Mouse (Mus musculus) hindbrain, embryonic 12.5 days (tissue): ENCODE measurements at regions not wholly inside any gene's neighbourhood (a gene's known extent, or its start where the extent isn't known, plus 50 kb on each side); places are given as distances from the start of the nearest gene placed in this dataset.

Source experiments
- ATAC-seq: fragments of 200-750 bp; cut with Nextera tagmentation; 2 replicates; pipeline ENCODE4 v1.8.0; 2017; ENCODE audit warnings: moderate TSS enrichment; ENCODE audit not compliant: low FRiP score
- H3K27ac ChIP-seq: fragments of 300-500 bp; sonication (generic); 2 replicates; pipeline ENCODE4 v1.5.1; 2016; ENCODE audit warnings: mild to moderate bottlenecking
- H3K27me3 ChIP-seq: fragments of 300-500 bp; sonication (generic); 2 replicates; pipeline ENCODE4 v1.6.1; 2016; ENCODE audit warnings: mild to moderate bottlenecking
- H3K36me3 ChIP-seq: fragments of 300-500 bp; sonication (generic); 2 replicates; pipeline ENCODE4 v1.6.1; 2016; ENCODE audit warnings: mild to moderate bottlenecking
- H3K4me1 ChIP-seq: fragments of 300-500 bp; sonication (generic); 2 replicates; pipeline ENCODE4 v1.6.1; 2016
- H3K4me2 ChIP-seq: fragments of 300-500 bp; sonication (generic); replicated peaks from 2 replicates; pipeline ENCODE4 v1.6.1; 2016; ENCODE audit warnings: mild to moderate bottlenecking
- H3K4me3 ChIP-seq: fragments of 300-500 bp; sonication (generic); 2 replicates; pipeline ENCODE4 v1.5.1; 2016; ENCODE audit warnings: mild to moderate bottlenecking
- H3K9ac ChIP-seq: fragments of 300-500 bp; sonication (generic); 2 replicates; pipeline ENCODE4 v1.6.1; 2016; ENCODE audit warnings: mild to moderate bottlenecking, moderate library complexity
- H3K9me3 ChIP-seq: fragments of 300-500 bp; sonication (generic); replicated peaks from 2 replicates; pipeline ENCODE4 v1.6.1; 2016; ENCODE audit warnings: mild to moderate bottlenecking
- WGBS: fragments of 180-500 bp; shearing (Covaris S2); methylation state at CpG from one replicate; pipeline ENCODE4 v1.1.7; 2016; 5-methylcytosine and 5-hydroxymethylcytosine counted together

DNA sequence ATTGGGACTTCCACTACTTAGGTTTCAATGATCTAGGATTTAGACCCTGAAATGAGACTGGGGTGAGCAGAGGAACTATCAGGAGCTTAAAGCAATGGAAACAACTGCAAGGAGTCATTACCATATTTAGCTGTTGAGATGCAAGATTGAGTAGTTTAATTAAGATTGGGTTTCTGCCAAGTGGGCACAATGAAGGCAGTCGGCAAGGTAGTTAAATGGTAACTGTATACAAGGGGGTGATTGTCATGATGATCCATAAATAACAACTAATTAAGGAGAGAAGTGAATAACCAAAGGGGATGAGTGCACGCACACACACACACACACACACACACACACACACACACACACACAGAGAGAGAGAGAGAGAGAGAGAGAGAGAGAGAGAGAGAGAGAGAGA is 125.7 kb upstream of the Gk2 start:
- Histone ChIP-seq H3K27ac (no peak overlapping the region), H3K4me1 (no peaks in the 10 kb centered on the region), H3K4me3 (no peak overlapping the region), H3K27me3 (no peaks in the 10 kb centered on the region), H3K9ac (no peak overlapping the region), H3K36me3 (no peaks in the 10 kb centered on the region), H3K4me2 (no peak overlapping the region), H3K9me3 (no peaks in the 10 kb centered on the region)
- ATAC-seq: no peak
- WGBS: 70% methylated on average over 2 of the region's 2 CpGs

DNA sequence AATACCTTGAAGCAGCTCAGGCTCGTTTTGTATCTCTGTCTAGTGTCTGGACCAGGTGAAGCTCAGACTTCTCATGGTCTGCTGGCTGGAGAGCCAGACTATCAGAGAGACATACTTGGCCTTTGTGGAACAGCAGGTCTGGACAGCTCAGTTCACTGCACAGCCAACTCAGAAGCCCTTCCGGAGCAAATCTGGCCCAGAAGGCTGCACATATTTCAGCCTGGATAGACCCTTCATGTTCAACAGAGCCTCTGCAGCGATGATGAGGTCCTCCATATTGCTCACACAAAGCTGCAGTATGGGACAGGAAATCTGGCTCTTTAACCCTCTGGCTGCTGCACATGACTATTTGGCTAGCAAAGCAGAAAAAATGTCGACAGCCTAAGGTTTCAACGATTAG is 108.7 kb upstream of the Gk2 start:
- ATAC-seq: no peak
- no peak overlapping the region for H3K9ac ChIP-seq
- no peak overlapping the region for H3K4me2 ChIP-seq
- H3K4me3 ChIP-seq: no peak overlapping the region
- no peaks in the 10 kb centered on the region for H3K36me3 ChIP-seq
- no peak overlapping the region for H3K27ac ChIP-seq
- no peaks in the 10 kb centered on the region for H3K4me1 ChIP-seq
- 80% methylated on average over 5 of the region's 5 CpGs for WGBS
- no peaks in the 10 kb centered on the region for H3K9me3 ChIP-seq
- H3K27me3 ChIP-seq: no peaks in the 10 kb centered on the region

DNA sequence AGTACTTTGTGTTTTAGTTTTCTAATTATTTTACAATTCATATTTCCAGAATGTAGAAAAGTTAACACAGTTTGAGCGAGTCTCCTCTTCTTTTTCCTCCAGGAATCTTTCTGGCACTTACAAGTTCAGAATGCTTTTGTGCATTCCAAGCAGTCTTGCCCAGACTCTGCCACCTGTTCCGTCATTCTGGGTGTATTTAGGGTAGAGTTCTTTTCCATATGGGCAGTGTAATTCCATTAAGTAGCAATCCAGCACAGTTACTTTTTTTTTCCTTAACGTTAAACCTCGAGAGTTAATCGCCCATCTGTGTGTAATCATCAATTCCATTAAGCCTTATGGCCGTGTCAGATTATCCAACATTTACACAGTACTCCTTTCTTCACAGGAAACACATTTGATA is 106.9 kb upstream of the Gk2 start:
- H3K9ac ChIP-seq: no peak overlapping the region
- no peaks in the 10 kb centered on the region for H3K27me3 ChIP-seq
- no peaks in the 10 kb centered on the region for H3K4me1 ChIP-seq
- H3K4me2 ChIP-seq: no peak overlapping the region
- WGBS: 83% methylated on average over 6 of the region's 6 CpGs
- no peak for ATAC-seq
- H3K27ac ChIP-seq: no peak overlapping the region
- H3K9me3 ChIP-seq: no peaks in the 10 kb centered on the region
- H3K4me3 ChIP-seq: no peak overlapping the region
- H3K36me3 ChIP-seq: no peaks in the 10 kb centered on the region

DNA sequence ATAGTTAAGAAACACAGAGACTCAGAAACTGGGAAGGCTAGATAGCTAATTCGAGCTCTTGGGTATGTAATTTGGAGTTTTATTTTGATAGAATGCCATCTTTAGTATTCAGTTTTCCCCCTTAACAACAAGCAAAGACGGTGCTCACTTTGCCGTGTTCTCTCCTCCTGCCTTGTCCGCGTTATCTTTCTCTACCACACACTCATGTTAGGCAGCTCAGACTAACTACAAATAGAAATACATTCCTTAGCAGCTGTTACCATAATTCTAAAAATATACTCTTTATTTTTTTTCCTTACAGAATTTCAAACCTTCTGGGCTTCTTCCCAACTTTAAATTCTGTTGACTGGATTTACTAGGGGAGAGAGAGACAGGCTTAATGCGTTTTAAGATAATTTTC is 97.5 kb upstream of the Gk2 start:
- H3K4me2 ChIP-seq: no peak overlapping the region
- no peak for ATAC-seq
- no peaks in the 10 kb centered on the region for H3K36me3 ChIP-seq
- H3K9me3 ChIP-seq: 0 out of 2 replicates have a peak, but pooled peaks cover 3% of the 10 kb centered on the region
- H3K27me3 ChIP-seq: no peaks in the 10 kb centered on the region
- WGBS: 84% methylated on average over 6 of the region's 6 CpGs
- no peak overlapping the region for H3K4me3 ChIP-seq
- no peak overlapping the region for H3K27ac ChIP-seq
- no peak overlapping the region for H3K9ac ChIP-seq
- H3K4me1 ChIP-seq: no peaks in the 10 kb centered on the region

DNA sequence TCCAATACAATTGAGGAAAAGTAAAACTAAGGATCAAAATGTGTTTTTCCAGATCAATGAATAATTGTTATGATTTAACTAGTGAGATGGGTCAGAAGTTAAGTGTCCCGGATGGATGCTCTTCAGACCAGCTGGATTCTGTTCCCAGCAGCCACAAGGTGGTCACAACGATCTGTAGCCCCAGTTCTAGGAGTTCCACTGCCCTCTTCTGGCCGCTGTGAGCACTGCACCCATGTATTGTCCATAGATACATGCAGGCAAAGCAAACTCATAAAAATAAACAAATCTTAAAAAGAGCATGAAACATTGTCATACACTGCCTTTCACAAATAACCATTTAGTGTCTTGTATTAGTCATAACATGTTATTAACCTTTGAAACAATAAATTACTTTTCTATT is 96.3 kb upstream of the Gk2 start:
- H3K27ac ChIP-seq: no peak overlapping the region
- no peak overlapping the region for H3K4me2 ChIP-seq
- WGBS: 51% methylated on average over 3 of the region's 3 CpGs
- no peak for ATAC-seq
- no peak overlapping the region for H3K4me3 ChIP-seq
- no peak overlapping the region for H3K9ac ChIP-seq
- H3K9me3 ChIP-seq: 0 out of 2 replicates have a peak, but pooled peaks cover 3% of the 10 kb centered on the region
- H3K27me3 ChIP-seq: no peaks in the 10 kb centered on the region
- no peaks in the 10 kb centered on the region for H3K4me1 ChIP-seq
- H3K36me3 ChIP-seq: no peaks in the 10 kb centered on the region

DNA sequence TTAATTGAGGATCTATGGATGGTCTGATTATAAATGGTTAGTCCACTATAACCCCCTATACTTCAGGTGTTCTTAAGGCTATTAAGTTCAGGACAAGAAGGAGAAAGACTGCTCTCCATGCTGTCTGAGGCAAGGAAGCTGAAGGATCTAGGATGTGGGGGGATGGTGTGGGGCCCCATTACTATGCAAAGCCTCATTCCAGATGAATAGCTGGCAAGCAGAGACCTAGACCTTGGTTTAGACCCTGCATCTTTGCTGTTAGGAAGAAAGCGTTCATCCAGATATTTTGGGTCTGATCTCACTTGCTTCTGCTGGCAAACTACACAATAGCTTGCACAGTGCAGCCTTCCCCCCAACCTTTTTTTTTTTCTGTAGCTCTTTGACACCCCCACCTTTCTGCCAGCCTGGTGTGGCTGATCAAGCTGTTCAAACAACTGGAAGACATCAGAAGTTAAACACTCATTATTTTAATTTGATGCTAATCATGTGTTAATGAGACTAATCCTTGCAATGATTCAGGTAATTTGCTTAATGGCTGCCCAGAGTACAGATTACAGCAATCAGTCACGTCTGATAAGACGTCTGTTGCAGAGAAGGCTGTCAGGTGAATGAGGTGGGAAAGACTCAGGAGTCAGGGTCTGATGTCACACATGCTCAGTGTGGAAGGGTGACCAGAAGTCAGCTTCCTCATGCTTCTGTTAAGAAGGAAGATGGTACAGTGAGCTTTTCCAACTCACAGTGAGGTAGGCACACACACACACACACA is 80.9 kb upstream of the Gk2 start:
- peak; percentile 35; the same call in 1 of the 2 replicates for ATAC-seq
- WGBS: 36% methylated on average over 3 of the region's 3 CpGs

DNA sequence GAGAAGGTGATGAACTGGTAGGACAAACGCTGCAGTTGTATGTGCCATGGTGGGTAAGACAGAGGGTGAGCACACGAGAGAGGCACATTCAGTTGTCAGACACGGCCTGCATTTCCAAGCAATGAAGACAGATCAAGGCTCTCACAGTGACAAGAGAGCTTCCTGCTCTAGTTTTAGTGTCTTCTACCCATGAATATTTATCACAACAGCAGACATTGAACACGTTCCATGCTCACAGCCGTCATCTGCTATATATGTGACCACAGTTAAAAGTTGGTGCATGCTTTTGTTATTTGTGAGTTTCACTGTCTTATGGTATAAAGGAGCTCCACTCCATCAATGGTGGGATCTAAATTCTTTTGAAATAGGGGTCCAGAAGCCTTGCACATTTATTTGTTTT is 76.9 kb upstream of the Gk2 start:
- ATAC-seq: no peak
- Histone ChIP-seq H3K9ac (no peak overlapping the region), H3K4me2 (no peak overlapping the region), H3K27ac (no peak overlapping the region), H3K9me3 (no peaks in the 10 kb centered on the region), H3K36me3 (no peaks in the 10 kb centered on the region), H3K4me1 (no peaks in the 10 kb centered on the region), H3K27me3 (no peaks in the 10 kb centered on the region), H3K4me3 (no peak overlapping the region)
- WGBS: 73% methylated on average over 5 of the region's 5 CpGs

More for the DNA sequence above, 80.9 kb upstream of the Gk2 start:
- H3K4me3 ChIP-seq: no peak overlapping the region
- no peak overlapping the region for H3K27ac ChIP-seq
- H3K4me2 ChIP-seq: no peak overlapping the region
- no peaks in the 10 kb centered on the region for H3K36me3 ChIP-seq
- H3K4me1 ChIP-seq: no peaks in the 10 kb centered on the region
- H3K9ac ChIP-seq: no peak overlapping the region
- H3K27me3 ChIP-seq: no peaks in the 10 kb centered on the region
- H3K9me3 ChIP-seq: no peaks in the 10 kb centered on the region

DNA sequence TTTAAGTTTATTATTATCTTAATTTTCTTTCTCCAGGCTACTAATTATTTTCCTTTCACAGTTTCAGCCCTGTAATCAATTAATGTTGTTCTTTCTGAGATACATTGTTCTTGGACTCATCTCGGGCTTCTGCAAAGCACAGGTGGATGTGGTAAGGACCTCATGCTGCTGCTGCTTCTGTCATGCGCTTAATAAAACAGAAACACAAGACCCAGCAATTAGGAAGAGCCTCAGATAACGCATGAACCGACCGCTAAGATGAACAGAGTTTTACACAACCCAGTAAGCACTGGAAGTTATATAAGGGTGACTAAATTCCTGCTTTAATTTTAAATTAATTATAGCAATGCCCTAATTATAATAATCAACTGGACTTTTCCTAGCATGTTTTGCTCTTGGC is 70.7 kb upstream of the Gk2 start:
- H3K27me3 ChIP-seq: no peaks in the 10 kb centered on the region
- no peaks in the 10 kb centered on the region for H3K36me3 ChIP-seq
- no peaks in the 10 kb centered on the region for H3K4me1 ChIP-seq
- no peak overlapping the region for H3K4me2 ChIP-seq
- WGBS: 81% methylated on average over 5 of the region's 5 CpGs
- H3K9ac ChIP-seq: no peak overlapping the region
- no peak overlapping the region for H3K4me3 ChIP-seq
- H3K9me3 ChIP-seq: no peaks in the 10 kb centered on the region
- no peak overlapping the region for H3K27ac ChIP-seq
- no peak for ATAC-seq
